Mouse (Mus musculus) hindbrain, embryonic 12.5 days (tissue): ENCODE measurements around the gene Abca4. TPM values are rescaled to one million over a fixed set of nuclear protein-coding genes. Genes with fewer than 3 reads are reported as not detected.
A peak's percentile ranks its signal among the peaks of the same experiment; 100 is the strongest.

Experiments
- ATAC-seq: fragments of 200-750 bp; cut with Nextera tagmentation; 2 replicates; pipeline ENCODE4 v1.8.0; 2017; ENCODE audit warnings: moderate TSS enrichment; ENCODE audit not compliant: low FRiP score
- H3K27ac ChIP-seq: fragments of 300-500 bp; sonication (generic); 2 replicates; pipeline ENCODE4 v1.5.1; 2016; ENCODE audit warnings: mild to moderate bottlenecking
- H3K27me3 ChIP-seq: fragments of 300-500 bp; sonication (generic); 2 replicates; pipeline ENCODE4 v1.6.1; 2016; ENCODE audit warnings: mild to moderate bottlenecking
- H3K36me3 ChIP-seq: fragments of 300-500 bp; sonication (generic); 2 replicates; pipeline ENCODE4 v1.6.1; 2016; ENCODE audit warnings: mild to moderate bottlenecking
- H3K4me1 ChIP-seq: fragments of 300-500 bp; sonication (generic); 2 replicates; pipeline ENCODE4 v1.6.1; 2016
- H3K4me2 ChIP-seq: fragments of 300-500 bp; sonication (generic); replicated peaks from 2 replicates; pipeline ENCODE4 v1.6.1; 2016; ENCODE audit warnings: mild to moderate bottlenecking
- H3K4me3 ChIP-seq: fragments of 300-500 bp; sonication (generic); 2 replicates; pipeline ENCODE4 v1.5.1; 2016; ENCODE audit warnings: mild to moderate bottlenecking
- H3K9ac ChIP-seq: fragments of 300-500 bp; sonication (generic); 2 replicates; pipeline ENCODE4 v1.6.1; 2016; ENCODE audit warnings: mild to moderate bottlenecking, moderate library complexity
- H3K9me3 ChIP-seq: fragments of 300-500 bp; sonication (generic); replicated peaks from 2 replicates; pipeline ENCODE4 v1.6.1; 2016; ENCODE audit warnings: mild to moderate bottlenecking
- WGBS: fragments of 180-500 bp; shearing (Covaris S2); methylation state at CpG from one replicate; pipeline ENCODE4 v1.1.7; 2016; 5-methylcytosine and 5-hydroxymethylcytosine counted together
- polyA plus RNA-seq: library from polyadenylated mRNA; unstranded; fragments of >200 nt; fragmentation: Nextera tagmentation; extraction: Ambion mirVana; gene quantifications from 2 replicates; pipeline ENCODE4 v1.2.1, GENCODE M21; 2016

Abca4 gene
- polyA plus RNA-seq, 1 experiment from 2014 or later: 2.6 TPM

GRCm38 (mm10) chr3:122033248-122033837, 10.9 kb upstream of the Abca4 start:
- no peak overlapping the region for H3K4me2 ChIP-seq
- no peak overlapping the region for H3K4me3 ChIP-seq
- no peaks in the 10 kb centered on the region for H3K36me3 ChIP-seq
- 63% methylated on average over 9 of the region's 9 CpGs for WGBS
- no peak overlapping the region for H3K27ac ChIP-seq
- H3K4me1 ChIP-seq: peaks cover 9% of the 10 kb centered on the region; the same call in 1 of the 2 replicates
- 0 out of 2 replicates have a peak, but pooled peaks cover 7% of the 10 kb centered on the region for H3K9me3 ChIP-seq
- no peaks in the 10 kb centered on the region for H3K27me3 ChIP-seq
- no peak overlapping the region for H3K9ac ChIP-seq
- no peak for ATAC-seq

- Histone ChIP-seq H3K4me3 (no peak overlapping the region), H3K4me2 (no peak overlapping the region), H3K27me3 (no peaks in the 10 kb centered on the region), H3K27ac (no peak overlapping the region), H3K9ac (no peak overlapping the region), H3K9me3 (0 out of 2 replicates have a peak, but pooled peaks cover 7% of the 10 kb centered on the region), H3K36me3 (no peaks in the 10 kb centered on the region), H3K4me1 (peaks cover 9% of the 10 kb centered on the region; the same call in 1 of the 2 replicates)
- WGBS: 88% methylated on average over 5 of the region's 5 CpGs
- ATAC-seq: no peak
These were observed 10.0 kb upstream of the Abca4 start for GRCm38 (mm10) chr3:122034240-122034639.

GRCm38 (mm10) chr3:122035092-122035491, 9.2 kb upstream of the Abca4 start:
- H3K9ac ChIP-seq: no peak overlapping the region
- 0 out of 2 replicates have a peak, but pooled peaks cover 7% of the 10 kb centered on the region for H3K9me3 ChIP-seq
- no peak overlapping the region for H3K4me2 ChIP-seq
- ATAC-seq: no peak; the same call in 1 of the 2 replicates
- no peak overlapping the region for H3K4me3 ChIP-seq
- no peaks in the 10 kb centered on the region for H3K36me3 ChIP-seq
- 30% methylated on average over 3 of the region's 3 CpGs for WGBS
- H3K27ac ChIP-seq: no peak overlapping the region
- 0 out of 2 replicates have a peak, but pooled peaks cover 2% of the 10 kb centered on the region for H3K27me3 ChIP-seq
- peaks cover 9% of the 10 kb centered on the region; the same call in 1 of the 2 replicates for H3K4me1 ChIP-seq

DNA sequence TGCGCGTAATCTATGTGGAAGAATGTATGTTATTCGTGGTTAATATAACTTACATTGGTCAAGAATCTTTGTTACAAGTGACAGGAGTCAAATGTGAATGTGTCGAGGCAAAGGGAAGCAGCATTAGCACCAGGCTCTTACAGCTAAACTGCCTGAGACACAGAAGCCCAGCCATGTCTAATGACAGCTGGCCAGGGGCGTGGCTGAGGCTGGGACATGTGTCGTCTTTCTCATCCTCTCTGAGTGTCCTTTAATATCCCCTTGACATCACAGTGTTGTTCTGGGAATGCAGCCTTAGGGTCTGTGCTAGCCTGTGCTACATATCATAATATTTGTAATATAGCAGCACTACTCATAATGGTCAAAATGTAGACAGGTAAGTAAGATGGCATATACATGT, 3.7 kb upstream of the Abca4 start:
- WGBS: 76% methylated on average over 6 of the region's 6 CpGs
- peaks cover 27% of the 10 kb centered on the region for H3K4me1 ChIP-seq

DNA sequence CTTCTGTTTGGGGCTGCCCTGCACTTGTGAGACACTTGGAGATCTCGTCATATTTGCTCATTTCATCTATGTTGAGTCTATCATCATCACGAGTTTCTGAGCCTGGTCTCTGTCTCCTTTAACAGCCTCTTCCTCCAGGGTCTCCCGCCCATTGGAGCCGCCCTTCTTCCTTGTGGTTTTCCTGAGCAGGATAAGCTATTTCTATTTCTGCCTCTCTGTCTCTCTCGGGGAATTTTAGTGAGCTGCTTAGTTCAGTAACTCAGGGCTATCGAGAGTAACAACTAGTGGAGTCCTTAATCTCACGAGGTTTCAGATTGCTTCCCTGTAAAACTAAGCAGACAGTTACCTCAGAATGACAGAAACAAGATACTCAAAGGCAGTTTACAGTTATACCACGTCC, 1.1 kb upstream of the Abca4 start:
- Histone ChIP-seq H3K4me3 (no peak overlapping the region), H3K4me2 (no peak overlapping the region), H3K4me1 (peaks cover 48% of the 10 kb centered on the region), H3K36me3 (no peaks in the 10 kb centered on the region), H3K27ac (no peak overlapping the region), H3K9me3 (no peaks in the 10 kb centered on the region), H3K9ac (no peak overlapping the region), H3K27me3 (peaks cover 62% of the 10 kb centered on the region)
- ATAC-seq: no peak
- 34% methylated on average over 8 of the region's 8 CpGs for WGBS

More for the DNA sequence above, 3.7 kb upstream of the Abca4 start:
- H3K9me3 ChIP-seq: 0 out of 2 replicates have a peak, but pooled peaks cover 7% of the 10 kb centered on the region
- no peak overlapping the region for H3K4me3 ChIP-seq
- no peak for ATAC-seq
- H3K27me3 ChIP-seq: peaks cover 44% of the 10 kb centered on the region
- H3K9ac ChIP-seq: no peak overlapping the region
- H3K36me3 ChIP-seq: no peaks in the 10 kb centered on the region
- H3K27ac ChIP-seq: no peak overlapping the region
- H3K4me2 ChIP-seq: no peak overlapping the region

DNA sequence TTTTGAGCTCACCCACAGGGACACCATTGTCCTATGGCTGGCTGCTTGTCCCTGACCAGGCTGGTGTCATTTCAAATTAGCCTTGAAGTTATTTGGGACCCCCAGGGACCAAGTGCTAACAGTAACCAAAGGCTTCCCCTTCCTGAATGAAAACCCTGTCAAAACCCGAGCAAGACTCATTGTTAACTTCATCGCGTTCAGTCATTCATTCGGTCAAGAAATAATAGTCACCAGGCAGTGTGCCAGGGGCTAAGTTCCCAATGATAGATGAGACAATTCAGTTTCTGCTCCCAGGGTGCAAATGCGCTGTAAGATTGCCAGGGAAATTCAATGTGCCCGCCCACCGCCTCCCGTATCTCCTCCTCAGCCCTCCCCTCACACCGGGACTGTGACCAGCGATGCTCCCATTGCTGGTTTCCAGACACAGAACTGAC, 2.0 kb downstream of the Abca4 start:
- Histone ChIP-seq H3K9ac (no peak overlapping the region), H3K4me2 (peak overlapping the region; percentile 24), H3K36me3 (no peaks in the 10 kb centered on the region), H3K4me1 (peaks cover 61% of the 10 kb centered on the region), H3K9me3 (no peaks in the 10 kb centered on the region), H3K27me3 (peaks cover 73% of the 10 kb centered on the region), H3K27ac (no peak overlapping the region), H3K4me3 (no peak overlapping the region)
- ATAC-seq: peak; percentile 85
- WGBS: 7% methylated on average over 10 of the region's 10 CpGs

GRCm38 (mm10) chr3:122047402-122047801, 3.2 kb downstream of the Abca4 start:
- no peaks in the 10 kb centered on the region for H3K36me3 ChIP-seq
- no peak overlapping the region for H3K27ac ChIP-seq
- ATAC-seq: no peak
- no peaks in the 10 kb centered on the region for H3K9me3 ChIP-seq
- 32% methylated on average over 7 of the region's 7 CpGs for WGBS
- peaks cover 66% of the 10 kb centered on the region for H3K27me3 ChIP-seq
- H3K9ac ChIP-seq: no peak overlapping the region
- H3K4me2 ChIP-seq: no peak overlapping the region
- H3K4me1 ChIP-seq: peaks cover 61% of the 10 kb centered on the region
- no peak overlapping the region for H3K4me3 ChIP-seq

- peaks cover 57% of the 10 kb centered on the region for H3K4me1 ChIP-seq
- no peaks in the 10 kb centered on the region for H3K9me3 ChIP-seq
- 17% methylated on average over 17 of the region's 17 CpGs for WGBS
- no peak overlapping the region for H3K9ac ChIP-seq
- H3K4me2 ChIP-seq: peak overlapping the region; percentile 30
- H3K27me3 ChIP-seq: peaks cover 64% of the 10 kb centered on the region
- ATAC-seq: 0 out of 2 replicates have a peak, but pooled peaks have one; percentile 15
- no peaks in the 10 kb centered on the region for H3K36me3 ChIP-seq
- H3K27ac ChIP-seq: peak overlapping the region; percentile 30; the same call in 1 of the 2 replicates
- H3K4me3 ChIP-seq: no peak overlapping the region
These were observed 3.9 kb downstream of the Abca4 start for GRCm38 (mm10) chr3:122047921-122048861.

GRCm38 (mm10) chr3:122049158-122049557, 4.9 kb downstream of the Abca4 start:
- no peak for ATAC-seq
- Histone ChIP-seq H3K27me3 (peaks cover 60% of the 10 kb centered on the region), H3K4me3 (no peak overlapping the region), H3K36me3 (no peaks in the 10 kb centered on the region), H3K27ac (no peak overlapping the region), H3K9ac (no peak overlapping the region), H3K4me2 (no peak overlapping the region), H3K4me1 (peaks cover 51% of the 10 kb centered on the region), H3K9me3 (no peaks in the 10 kb centered on the region)
- WGBS: 62% methylated on average over 6 of the region's 6 CpGs

DNA sequence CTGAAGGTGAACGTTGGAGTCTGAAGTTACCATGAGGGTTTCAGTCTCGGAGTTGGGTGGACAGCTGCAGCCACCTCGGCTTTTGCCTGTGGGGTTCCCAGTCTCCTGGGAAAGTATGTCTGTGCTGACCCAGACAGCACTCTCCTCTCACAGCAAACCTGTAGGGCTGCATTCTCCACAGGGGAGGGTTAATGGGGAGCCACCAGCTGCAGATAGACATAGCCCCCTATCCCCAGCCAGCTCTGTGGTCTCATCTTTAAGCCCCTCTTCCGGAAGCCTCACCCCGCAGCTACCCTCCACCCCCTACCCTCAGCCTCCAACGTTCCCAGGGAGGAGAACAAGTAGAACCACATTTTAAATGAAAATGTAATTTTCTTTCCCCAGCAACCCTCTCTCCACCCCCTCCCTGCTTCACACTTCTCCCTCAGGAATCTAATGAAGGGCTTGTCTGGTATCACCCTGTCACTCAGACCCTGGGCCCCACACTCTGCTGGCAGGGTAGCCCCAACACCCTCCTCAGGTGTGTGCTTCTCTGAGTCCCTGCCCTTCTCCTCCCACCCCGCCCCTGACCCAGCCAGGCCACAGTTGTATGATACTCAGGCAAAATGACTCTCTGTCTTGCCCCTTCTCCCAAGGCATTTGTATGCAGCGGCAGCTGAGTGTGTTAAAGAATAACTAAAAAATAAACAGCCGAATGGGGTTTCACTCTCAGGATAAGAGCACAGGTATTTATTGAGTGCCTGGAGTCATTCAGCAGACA, 14.4 kb downstream of the Abca4 start:
- H3K36me3 ChIP-seq: no peaks in the 10 kb centered on the region
- H3K9me3 ChIP-seq: no peaks in the 10 kb centered on the region
- no peak for ATAC-seq
- 0 out of 2 replicates have a peak, but pooled peaks cover 5% of the 10 kb centered on the region for H3K4me1 ChIP-seq
- H3K9ac ChIP-seq: no peak overlapping the region
- H3K27ac ChIP-seq: no peak overlapping the region
- WGBS: 61% methylated on average over 9 of the region's 9 CpGs
- H3K4me2 ChIP-seq: no peak overlapping the region
- peaks cover 6% of the 10 kb centered on the region; the same call in 1 of the 2 replicates for H3K27me3 ChIP-seq
- no peak overlapping the region for H3K4me3 ChIP-seq

- no peaks in the 10 kb centered on the region for H3K9me3 ChIP-seq
- no peak overlapping the region for H3K4me3 ChIP-seq
- H3K27ac ChIP-seq: no peak overlapping the region
- no peak overlapping the region for H3K4me2 ChIP-seq
- no peak overlapping the region for H3K9ac ChIP-seq
- H3K4me1 ChIP-seq: no peaks in the 10 kb centered on the region
- WGBS: 88% methylated on average over 10 of the region's 10 CpGs
- no peak for ATAC-seq
- H3K36me3 ChIP-seq: no peaks in the 10 kb centered on the region
- H3K27me3 ChIP-seq: no peaks in the 10 kb centered on the region
These were observed 18.3 kb downstream of the Abca4 start for GRCm38 (mm10) chr3:122062586-122062985.
